Mouse (Mus musculus) intestine, postnatal 0 days (tissue): Measurements from ENCODE around the gene Adat3. TPM values are rescaled to one million over a fixed set of nuclear protein-coding genes. Genes with fewer than 3 reads are reported as not detected.

Experiments used
- ATAC-seq: fragments of 200-750 bp; cut with Nextera tagmentation; 2 replicates; pipeline ENCODE4 v1.8.0; 2017; ENCODE audit warnings: mild to moderate bottlenecking, moderate TSS enrichment, moderate library complexity
- H3K27ac ChIP-seq: fragments of 300-500 bp; sonication (generic); 2 replicates; pipeline ENCODE4 v1.5.1; 2014; ENCODE audit warnings: mild to moderate bottlenecking, low read depth, low read length, moderate library complexity
- H3K27me3 ChIP-seq: fragments of 300-500 bp; sonication (generic); replicated peaks from 2 replicates; pipeline ENCODE4 v1.6.1; 2014; ENCODE audit warnings: low read length, mixed read lengths; ENCODE audit not compliant: control insufficient read depth, insufficient read depth
- H3K36me3 ChIP-seq: fragments of 300-500 bp; sonication (generic); 2 replicates; pipeline ENCODE4 v1.6.1; 2014; ENCODE audit warnings: mild to moderate bottlenecking, moderate library complexity; ENCODE audit not compliant: control insufficient read depth, insufficient read depth
- H3K4me1 ChIP-seq: fragments of 300-500 bp; sonication (generic); replicated peaks from 2 replicates; pipeline ENCODE4 v1.6.1; 2014; ENCODE audit warnings: antibody characterized with exemption, low read length, mixed read lengths; ENCODE audit not compliant: control insufficient read depth, insufficient read depth
- H3K4me2 ChIP-seq: fragments of 300-500 bp; sonication (generic); replicated peaks from 2 replicates; pipeline ENCODE4 v1.6.1; 2014; ENCODE audit warnings: low read depth, mild to moderate bottlenecking, moderate library complexity
- H3K4me3 ChIP-seq: fragments of 300-500 bp; sonication (generic); 2 replicates; pipeline ENCODE4 v1.5.1; 2014; ENCODE audit warnings: low read depth, low read length
- H3K9ac ChIP-seq: fragments of 300-500 bp; sonication (generic); 2 replicates; pipeline ENCODE4 v1.6.1; 2014; ENCODE audit warnings: mild to moderate bottlenecking, low read depth, low read length
- H3K9me3 ChIP-seq: fragments of 300-500 bp; sonication (generic); 2 replicates; pipeline ENCODE4 v1.6.1; 2016; ENCODE audit warnings: mixed run types; ENCODE audit not compliant: control insufficient read depth
- CTCF ChIP-seq: sonication (generic); IDR thresholded peaks from 2 replicates; pipeline ENCODE4 v1.5.1; 2016; ENCODE audit warnings: low read depth, mild to moderate bottlenecking, control low read depth, antibody characterized with exemption, moderate library complexity
- WGBS: fragments of 180-500 bp; shearing (Covaris S2); extraction: QIAGEN DNeasy Blood & Tissue Kit; methylation state at CpG from one replicate; pipeline ENCODE4 v1.1.7; 2014; 5-methylcytosine and 5-hydroxymethylcytosine counted together
- polyA plus RNA-seq: library from polyadenylated mRNA; unstranded; fragments of >200 nt; fragmentation: Nextera tagmentation; extraction: Ambion mirVana; gene quantifications from 2 replicates; pipeline ENCODE4 v1.2.1, GENCODE M21; 2015

Adat3 gene
- polyA plus RNA-seq, 1 experiment from 2014 or later, result 5.4 TPM

- Histone ChIP-seq H3K4me2 (peak within 1 kb of the TSS; percentile 75), H3K27ac (peak within 1 kb of the TSS; percentile 89), H3K9me3 (no peaks in the 10 kb centered on the region), H3K36me3 (no peaks in the 10 kb centered on the region), H3K4me3 (peak within 1 kb of the TSS; percentile 100), H3K27me3 (no peaks in the 10 kb centered on the region), H3K9ac (peak within 1 kb of the TSS; percentile 99), H3K4me1 (0 out of 2 replicates have a peak, but pooled peaks cover 6% of the 10 kb centered on the region)
- under 1% methylated on average over 67 of the region's 72 CpGs for WGBS
- peak; percentile 89 for TF ChIP-seq CTCF
- peak; percentile 79 for ATAC-seq
Observed at GRCm38 (mm10) chr10:80561116-80561944, 41.4 kb upstream of the Adat3 start, which contains the start of gene Rexo1. Rexo1 (minus strand) TSS chr10:80561560.

GRCm38 (mm10) chr10:80566375-80567092 lies 36.1 kb upstream of the Adat3 start:
- no peak overlapping the region for H3K9ac ChIP-seq
- H3K9me3 ChIP-seq, result no peaks in the 10 kb centered on the region
- H3K4me2 ChIP-seq, result no peak overlapping the region; the same call in 1 of the 2 replicates
- no peak overlapping the region for H3K27ac ChIP-seq
- 27% methylated on average over 17 of the region's 17 CpGs for WGBS
- peak; percentile 97 for TF ChIP-seq CTCF
- H3K36me3 ChIP-seq, result peaks cover 8% of the 10 kb centered on the region; the same call in 1 of the 2 replicates
- H3K27me3 ChIP-seq, result no peaks in the 10 kb centered on the region
- peak; percentile 29 for ATAC-seq
- H3K4me1 ChIP-seq, result peaks cover 11% of the 10 kb centered on the region; the same call in 1 of the 2 replicates
- no peak overlapping the region for H3K4me3 ChIP-seq

- H3K36me3 ChIP-seq, result peaks cover 8% of the 10 kb centered on the region; the same call in 1 of the 2 replicates
- H3K27ac ChIP-seq, result no peak overlapping the region
- no peak for TF ChIP-seq CTCF
- no peak overlapping the region for H3K4me2 ChIP-seq
- 94% methylated on average over 29 of the region's 29 CpGs for WGBS
- peaks cover 17% of the 10 kb centered on the region; the same call in 1 of the 2 replicates for H3K4me1 ChIP-seq
- H3K27me3 ChIP-seq, result no peaks in the 10 kb centered on the region
- no peak for ATAC-seq
- no peak overlapping the region for H3K9ac ChIP-seq
- no peaks in the 10 kb centered on the region for H3K9me3 ChIP-seq
- no peak overlapping the region for H3K4me3 ChIP-seq
Observed at GRCm38 (mm10) chr10:80568876-80569275, 33.8 kb upstream of the Adat3 start.

DNA sequence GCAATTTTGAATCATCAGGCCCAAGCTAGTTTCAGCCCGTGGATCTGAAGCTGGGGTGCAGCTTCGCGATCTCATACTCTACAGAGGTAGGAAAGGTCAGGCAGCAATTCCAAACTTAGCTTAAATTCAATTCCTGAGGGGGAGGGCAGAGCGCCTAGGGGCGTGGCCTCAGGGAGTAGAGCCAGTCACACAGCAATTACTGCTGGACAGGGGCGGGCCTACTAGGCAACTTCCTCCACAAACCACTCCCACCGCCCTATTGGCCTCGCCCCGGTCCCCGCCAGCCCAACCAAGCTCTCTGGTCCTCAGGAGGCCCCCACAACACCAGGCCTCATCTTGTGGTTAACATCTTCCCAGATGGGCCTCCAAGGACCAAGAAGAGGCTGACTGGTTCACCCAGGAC lies 33.0 kb upstream of the Adat3 start:
- peaks cover 17% of the 10 kb centered on the region; the same call in 1 of the 2 replicates for H3K4me1 ChIP-seq
- no peak for TF ChIP-seq CTCF
- 21% methylated on average over 10 of the region's 10 CpGs for WGBS
- H3K4me2 ChIP-seq, result peak overlapping the region; percentile 53
- H3K9ac ChIP-seq, result 0 out of 2 replicates have a peak overlapping the region, but pooled peaks have one; percentile 2
- peaks cover 8% of the 10 kb centered on the region; the same call in 1 of the 2 replicates for H3K36me3 ChIP-seq
- no peak overlapping the region for H3K27ac ChIP-seq
- H3K27me3 ChIP-seq, result no peaks in the 10 kb centered on the region
- no peaks in the 10 kb centered on the region for H3K9me3 ChIP-seq
- peak; percentile 60 for ATAC-seq
- peak overlapping the region; percentile 6; the same call in 1 of the 2 replicates for H3K4me3 ChIP-seq

- H3K9ac ChIP-seq, result 0 out of 2 replicates have a peak overlapping the region, but pooled peaks have one; percentile 31
- no peaks in the 10 kb centered on the region for H3K9me3 ChIP-seq
- H3K4me3 ChIP-seq, result no peak overlapping the region
- no peaks in the 10 kb centered on the region for H3K27me3 ChIP-seq
- H3K27ac ChIP-seq, result no peak overlapping the region
- no peak for ATAC-seq
- peaks cover 17% of the 10 kb centered on the region; the same call in 1 of the 2 replicates for H3K4me1 ChIP-seq
- WGBS, result 83% methylated on average over 10 of the region's 10 CpGs
- TF ChIP-seq CTCF, result no peak
- H3K36me3 ChIP-seq, result peaks cover 8% of the 10 kb centered on the region; the same call in 1 of the 2 replicates
- H3K4me2 ChIP-seq, result peak overlapping the region; percentile 53; the same call in 1 of the 2 replicates
Observed at GRCm38 (mm10) chr10:80570419-80570818, 32.3 kb upstream of the Adat3 start.
